Mouse (Mus musculus): ENCODE results near the gene Odf2.
"Not testable (repeated sequence)": the region's sequence is repeated elsewhere in the genome, so short reads cannot be mapped to it uniquely, and the experiment has no call there.

Odf2 gene

DNA sequence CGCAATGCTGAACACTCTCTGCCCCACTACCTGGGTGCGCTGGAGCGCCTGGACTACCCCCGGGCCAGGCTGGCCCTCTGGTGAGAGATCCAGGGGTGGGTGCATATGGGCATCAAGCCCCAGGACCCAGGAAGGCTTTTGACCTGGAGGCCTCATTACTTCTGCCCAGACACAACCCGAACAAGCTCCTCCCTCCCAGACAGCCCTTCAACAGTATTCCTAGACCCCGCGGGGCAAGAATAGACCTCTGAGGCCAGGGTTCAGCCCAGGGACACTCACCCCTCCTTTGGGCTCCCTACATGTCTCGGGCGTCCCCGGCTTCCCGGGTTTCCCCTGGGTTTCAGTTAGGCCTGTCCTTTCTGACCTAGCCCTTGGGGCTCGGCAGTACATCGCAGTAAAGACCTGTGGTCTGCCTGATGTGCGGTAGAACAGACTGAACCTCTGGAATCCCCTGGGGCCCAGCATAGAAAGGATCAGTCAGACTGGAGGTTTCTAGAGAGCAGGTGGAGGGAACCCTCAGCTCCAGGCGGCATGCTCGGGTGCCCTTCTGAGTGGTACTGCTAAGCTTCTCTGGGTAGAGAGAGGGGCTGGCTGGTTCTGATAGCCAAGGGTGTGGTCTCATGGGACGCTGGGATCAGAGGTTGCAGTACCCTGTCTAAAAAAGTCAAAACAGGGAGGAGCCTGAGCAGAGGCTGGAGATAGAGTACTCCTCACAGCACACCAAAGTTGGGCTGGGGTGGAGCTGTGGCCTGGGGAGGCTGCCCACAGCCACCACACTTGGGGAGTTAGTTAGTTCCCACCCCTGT is 19.2 kb upstream of the Odf2 start:
- DNase-seq = no peak

DNA sequence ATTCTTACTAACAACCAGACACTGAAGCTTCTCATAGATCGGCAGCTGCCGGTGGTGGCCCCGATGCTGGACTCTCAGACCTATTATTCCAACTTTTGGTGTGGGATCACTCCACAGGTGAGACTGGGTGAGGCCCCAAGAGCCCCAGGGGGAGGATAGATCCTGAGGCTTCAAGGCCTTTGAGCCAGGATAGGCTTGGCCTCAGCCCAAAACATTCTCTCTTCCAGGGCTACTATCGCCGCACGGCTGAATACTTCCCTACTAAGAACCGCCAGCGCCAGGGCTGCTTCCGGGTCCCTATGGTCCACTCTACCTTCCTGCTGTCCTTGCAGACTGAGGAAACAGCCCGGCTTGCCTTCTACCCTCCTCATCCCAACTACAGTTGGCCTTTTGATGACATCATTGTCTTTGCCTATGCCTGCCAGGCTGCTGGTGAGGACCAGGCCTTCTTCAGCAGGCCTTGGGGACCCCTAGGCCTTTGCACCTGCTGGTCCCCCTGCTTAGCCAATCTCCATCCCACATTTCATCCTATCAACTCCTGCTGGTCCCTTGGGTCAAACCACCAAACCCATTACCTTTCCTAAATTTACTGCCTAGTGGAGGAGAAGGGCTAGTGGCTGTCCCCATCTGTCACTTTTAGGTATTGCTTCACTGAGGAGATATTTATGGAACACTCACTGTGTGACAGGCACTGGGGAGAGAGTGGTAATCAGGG is 16.3 kb upstream of the Odf2 start:
- DNase-seq = no peak

DNA sequence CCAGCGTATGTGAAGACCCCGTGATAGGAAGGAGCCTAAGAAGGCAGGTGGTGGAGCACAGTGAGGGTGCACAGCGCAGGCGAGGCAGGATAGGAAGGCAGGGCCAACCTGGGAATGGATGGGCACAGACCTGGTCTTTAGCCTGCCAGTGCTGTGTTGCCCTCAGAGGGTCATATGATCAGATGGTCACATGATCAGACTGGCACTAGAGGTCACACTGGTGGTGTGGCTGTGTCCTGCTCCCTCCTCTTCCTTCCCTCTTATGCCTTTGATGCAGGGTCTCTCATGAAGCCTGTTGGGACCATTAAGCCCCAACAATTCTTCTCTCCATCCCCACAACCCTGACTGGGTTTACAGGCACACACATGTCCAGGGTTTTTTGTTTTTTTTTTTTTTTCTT is 15.2 kb upstream of the Odf2 start:
- DNase-seq = no peak

DNA sequence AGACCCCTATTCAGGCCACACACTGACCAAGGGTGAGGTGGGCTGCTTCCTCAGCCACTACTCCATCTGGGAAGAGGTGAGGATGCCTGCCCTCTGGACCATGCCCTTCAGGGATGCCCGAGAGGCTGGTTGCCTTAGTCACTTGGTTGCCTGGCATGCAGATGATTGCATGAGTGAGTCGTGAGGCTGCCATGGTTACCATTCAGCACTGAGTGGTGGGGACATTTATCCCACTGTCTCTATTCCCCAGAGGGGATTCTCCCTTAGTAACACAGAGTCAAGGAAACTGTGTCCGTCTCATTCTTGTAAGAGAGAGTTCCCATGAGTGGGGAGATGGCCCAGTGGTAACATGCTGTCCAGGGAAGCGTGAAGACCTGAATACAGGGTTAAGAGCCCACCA is 11.0 kb upstream of the Odf2 start:
- no peak for DNase-seq

DNA sequence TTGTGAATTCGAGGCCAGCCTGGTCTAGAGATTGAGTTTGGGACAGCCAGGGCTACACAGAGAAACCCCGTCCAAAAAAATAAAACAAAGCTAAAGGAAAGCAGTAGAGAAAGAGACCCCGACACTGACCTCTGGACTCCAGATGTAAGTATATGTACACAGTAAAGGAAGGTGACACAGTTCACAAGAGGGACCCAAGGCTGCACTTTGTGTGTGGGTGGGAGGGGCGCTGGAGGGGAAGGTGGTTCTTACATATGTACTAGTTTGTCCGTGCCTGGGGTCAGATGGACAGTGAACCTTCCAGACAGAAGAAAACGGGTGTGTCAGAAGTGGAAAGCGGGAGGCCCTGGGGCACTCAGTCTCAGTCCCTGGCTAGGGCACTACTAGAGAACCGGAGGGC is 9.8 kb upstream of the Odf2 start:
- DNase-seq = no peak

DNA sequence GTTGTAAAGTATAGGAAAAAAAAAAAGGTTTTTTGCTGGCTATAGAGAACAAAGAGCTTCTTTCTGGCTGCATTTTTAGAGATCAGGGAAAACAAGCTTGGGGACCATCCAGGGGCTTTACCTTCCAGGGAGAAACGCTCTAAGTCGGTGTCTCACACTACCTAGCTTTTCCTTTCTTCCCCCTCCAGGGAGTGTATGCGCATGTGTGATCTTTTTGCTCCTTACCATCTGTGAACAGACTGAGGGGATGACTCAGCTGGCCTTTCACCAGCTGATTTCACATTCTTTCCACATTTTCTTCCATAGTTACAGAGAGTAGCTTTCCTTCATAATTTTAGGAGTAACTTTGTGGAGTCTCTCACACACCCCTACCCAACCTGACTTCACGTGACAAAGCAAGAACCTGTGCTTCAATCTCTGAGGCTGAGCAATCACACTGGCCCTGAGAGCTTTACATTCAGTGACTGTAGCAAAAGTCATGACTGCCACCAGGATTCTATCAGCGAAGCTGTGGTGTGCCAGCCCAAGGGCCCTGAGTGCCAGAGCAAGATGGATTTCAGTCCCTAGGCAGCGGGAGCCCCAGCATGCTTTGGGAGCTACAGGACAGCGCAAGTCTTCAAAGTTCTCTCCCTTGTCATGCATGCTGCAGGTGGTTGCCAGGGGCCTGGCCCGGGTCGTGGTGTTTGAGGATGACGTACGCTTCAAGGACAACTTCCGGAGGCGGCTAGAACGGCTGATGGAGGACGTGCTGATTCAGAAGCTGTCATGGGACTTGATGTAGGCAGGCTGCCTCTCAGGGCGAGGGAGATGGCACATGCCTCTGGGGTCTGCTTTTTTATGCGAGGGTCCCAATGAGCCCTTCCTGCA is 8.8 kb upstream of the Odf2 start:
- DNase-seq = no peak

DNA sequence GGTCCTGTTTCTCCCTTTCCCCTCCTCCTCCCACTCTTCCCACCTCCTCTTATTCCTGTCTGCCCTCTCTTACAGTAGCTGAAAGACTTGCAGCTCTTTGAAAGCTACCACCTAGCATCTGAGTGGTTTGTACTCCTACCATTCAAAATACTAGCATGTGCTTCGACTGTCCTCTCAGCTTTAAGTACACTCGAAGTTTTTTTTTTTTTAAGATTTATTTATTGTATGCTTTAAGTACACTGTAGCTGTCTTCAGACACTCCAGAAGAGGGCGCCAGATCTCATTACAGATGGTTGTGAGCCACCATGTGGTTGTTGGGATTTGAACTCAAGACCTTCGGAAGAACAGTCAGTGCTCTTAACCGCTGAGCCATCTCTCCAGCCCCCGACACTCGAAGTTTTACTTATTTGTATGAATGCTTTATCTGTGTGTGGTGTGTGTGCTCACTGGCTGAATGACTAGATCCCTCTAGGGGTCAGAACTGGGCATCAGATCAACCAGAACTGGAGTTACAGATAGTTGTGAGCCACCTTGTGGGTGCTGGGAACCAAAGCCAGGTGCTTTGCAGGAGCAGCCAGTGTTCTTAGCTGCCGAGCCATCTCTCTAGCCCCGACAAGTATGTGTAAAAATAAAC is 2.2 kb upstream of the Odf2 start:
- not testable (repeated sequence) for DNase-seq

DNA sequence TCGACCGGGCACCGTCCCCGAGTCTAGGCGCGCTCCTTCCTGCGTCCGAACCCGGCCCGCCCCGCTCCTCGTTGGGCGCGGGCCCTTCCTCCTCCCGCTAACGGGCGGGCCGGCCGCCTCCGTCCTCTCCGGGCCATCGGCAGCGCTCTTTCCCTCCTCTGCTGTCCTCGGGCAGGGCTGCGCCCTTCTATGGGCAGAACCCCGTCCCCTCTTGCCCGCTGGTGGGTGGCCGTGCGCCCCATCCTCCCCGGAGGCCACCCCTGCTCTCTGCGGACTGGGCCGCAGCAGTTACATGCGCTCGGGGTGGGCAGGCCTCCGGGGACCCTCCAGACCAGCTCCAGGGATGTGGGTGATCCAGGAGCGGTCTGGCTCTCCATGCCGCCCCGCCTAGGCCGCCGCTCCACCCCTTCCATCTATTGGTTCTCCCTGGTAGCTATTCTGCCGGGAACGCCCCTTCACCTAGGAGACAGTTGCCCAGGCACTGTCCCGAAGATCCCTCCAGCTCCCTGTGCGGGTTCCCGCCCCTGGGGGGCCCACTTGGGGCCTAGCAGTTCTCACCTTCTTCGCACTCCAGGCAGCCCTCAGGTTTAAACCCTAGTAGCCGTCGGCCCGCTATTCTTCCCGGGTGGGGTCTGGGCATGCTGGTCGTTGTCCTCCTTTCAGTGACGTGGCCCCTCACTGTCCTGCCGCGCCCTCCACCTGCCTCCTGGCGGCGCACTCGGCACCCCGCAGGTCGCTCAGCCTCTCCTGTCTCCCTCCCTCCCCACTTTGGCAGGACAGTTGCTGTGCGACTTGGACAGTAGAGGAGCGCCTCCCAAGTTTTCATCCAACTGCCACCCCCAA is 1.2 kb downstream of the Odf2 start:
- peak; percentile 92 for DNase-seq

DNA sequence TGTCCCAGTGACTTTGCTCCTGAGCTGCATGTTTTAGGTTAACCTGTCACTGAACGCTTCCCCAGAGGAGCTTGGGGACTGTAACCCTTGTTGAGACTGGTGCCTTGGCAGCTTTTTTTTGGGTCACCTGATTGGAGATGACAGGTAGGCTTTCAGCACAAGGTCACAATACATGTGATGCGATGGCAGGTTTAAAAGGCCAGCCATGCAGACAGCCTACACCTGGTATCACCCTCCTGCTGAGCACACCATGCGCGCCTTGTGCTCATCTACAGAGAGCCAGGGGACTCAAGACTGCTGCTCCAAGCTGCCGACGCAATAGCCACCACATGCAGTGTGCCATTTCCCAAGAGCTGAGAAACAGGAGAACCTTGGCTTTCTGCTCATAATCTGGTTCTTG is 2.8 kb downstream of the Odf2 start:
- DNase-seq = no peak

DNA sequence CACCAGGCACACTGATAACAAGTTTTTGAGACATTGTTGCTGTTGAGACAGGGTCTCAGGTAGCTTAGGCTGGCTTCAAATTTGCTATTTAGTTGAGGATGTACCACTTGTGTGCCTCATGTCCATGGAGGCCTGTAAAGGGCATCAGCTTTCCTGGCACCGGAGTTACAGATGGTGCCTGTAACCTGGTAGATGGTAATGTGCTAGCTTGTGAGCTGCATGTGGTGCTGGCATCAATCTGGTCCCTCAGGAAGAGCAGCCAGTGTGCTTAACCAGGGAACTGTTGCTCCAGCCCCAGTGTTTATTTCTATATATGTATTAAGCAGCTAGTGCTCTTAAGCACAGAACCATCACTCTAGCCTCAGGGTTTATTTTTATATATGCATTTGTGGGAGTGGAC is 7.0 kb downstream of the Odf2 start:
- DNase-seq = no peak

DNA sequence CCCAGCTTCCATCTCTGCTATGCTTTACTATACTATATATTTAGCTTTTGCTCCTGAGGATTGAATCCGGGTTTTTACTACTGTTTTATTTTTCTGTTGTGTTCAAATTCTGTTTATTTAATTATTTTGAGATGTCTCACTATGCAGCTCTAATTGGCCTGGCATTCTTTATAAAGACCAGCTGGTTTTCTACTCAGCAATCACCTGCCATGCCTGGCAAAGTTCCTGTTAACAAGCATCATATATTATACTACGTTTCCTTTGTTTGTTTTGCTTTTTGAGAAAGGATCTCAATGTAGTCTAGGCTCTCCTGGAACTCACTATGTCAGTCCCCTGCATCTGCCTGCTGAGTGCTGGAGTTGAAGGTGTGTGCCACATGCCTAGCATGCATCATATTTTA is 8.3 kb downstream of the Odf2 start:
- DNase-seq = no peak

DNA sequence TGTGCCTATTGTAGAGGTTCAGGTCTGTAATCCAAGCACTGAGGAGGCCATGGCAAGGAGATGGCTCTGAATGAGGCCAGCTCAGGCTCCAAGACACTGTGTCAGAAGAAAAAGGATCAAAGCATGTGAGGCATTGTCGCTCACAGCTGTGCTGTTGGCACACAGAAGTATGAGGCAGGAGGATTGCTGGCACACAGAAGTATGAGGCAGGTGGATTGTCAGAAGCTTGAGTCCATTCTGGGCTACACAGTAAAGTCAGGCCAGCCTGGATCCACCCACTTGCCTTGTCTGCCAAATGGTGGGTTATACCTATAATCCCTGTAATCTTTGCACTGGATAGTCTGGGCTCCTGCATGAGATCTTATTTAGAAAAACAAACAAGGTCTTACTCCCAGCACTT is 9.1 kb downstream of the Odf2 start:
- no peak for DNase-seq

DNA sequence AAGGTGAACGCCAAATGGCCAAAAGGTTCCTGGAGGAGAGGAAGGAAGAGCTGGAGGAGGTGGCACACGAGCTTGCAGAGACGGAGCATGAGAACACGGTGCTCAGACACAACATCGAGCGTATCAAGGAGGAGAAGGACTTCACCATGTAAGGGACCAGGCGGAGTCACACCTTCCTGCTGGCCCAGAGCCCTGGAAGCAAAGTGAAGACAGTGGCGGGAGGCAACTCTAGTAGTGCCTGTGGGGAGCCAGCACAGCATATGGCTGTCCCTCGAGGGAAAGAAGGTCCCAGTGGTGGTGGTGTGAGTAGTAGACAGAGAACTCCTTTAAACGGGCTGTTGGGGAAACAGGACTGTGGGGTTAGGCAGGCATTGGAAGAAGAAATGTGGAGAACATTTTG is 13.2 kb downstream of the Odf2 start:
- no peak for DNase-seq

DNA sequence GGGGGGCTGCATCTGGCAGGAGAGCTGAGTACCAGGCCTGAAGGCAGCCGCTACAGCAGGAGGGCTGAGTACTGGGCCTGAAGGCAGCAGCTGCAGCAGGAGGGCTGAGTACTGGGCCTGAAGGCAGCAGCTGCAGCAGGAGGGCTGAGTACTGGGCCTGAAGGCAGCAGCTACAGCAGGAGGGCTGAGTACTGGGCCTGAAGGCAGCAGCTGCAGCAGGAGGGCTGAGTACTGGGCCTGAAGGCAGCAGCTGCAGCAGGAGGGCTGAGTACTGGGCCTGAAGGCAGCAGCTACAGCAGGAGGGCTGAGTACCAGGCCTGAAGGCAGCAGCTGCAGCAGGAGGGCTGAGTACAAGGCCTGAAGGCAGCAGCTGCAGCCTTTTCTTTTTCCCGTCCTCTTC is 19.1 kb downstream of the Odf2 start:
- not testable (repeated sequence) for DNase-seq

DNA sequence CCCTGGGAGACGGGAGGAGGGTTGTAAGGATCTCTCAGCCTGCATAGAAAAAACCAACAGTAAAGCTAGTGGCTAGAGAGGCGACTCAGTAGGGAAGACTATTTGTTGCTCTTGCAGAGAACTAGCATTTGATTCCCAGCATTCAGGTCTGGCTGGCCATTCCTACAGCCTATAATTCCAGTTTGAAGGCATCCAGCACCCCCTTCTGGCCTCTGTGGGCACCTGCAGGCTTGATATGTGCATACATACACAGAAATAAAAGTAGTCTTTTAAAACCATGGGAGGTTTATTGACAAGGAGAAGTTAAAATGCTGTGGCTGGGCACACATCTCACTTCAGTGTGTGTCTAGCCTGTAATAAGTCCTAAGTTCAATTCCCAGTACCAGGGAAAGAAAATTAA is 21.0 kb downstream of the Odf2 start:
- DNase-seq = no peak

DNA sequence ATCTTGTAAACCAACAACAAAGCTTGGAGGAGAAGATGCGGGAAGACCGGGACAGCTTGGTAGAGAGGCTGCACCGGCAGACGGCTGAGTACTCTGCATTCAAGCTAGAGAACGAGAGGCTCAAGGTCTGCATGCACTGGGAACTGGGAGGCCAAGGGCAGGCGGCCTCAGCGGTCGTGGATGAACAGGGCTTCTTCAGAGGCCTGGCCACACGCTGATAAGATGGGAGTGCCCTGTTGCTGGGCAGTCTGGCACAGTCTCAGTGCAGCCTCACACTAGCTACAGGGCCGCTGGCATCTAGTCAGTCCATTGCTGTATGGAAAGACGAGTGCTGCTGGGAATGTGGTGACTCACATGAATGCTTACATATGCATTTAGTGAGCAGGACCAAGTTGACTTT is 28.6 kb downstream of the Odf2 start:
- no peak for DNase-seq

DNA sequence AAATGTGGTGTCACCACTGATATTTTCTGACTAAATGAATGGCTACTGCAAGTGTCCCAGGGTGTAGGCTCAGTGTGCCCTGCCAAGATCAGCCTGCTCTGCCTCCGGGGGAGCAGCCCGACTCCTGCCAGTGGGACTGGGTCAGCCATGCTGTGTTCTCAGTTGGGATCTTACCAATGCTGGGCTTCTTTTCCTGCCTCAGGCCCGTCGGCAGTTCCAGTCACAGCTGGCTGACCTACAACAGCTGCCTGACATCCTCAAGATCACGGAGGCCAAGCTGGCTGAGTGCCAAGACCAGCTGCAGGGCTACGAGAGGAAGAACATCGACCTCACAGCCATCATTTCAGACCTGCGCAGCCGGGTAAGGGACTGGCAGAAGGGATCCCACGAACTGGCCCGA is 33.0 kb downstream of the Odf2 start:
- peak; percentile 83 for DNase-seq

DNA sequence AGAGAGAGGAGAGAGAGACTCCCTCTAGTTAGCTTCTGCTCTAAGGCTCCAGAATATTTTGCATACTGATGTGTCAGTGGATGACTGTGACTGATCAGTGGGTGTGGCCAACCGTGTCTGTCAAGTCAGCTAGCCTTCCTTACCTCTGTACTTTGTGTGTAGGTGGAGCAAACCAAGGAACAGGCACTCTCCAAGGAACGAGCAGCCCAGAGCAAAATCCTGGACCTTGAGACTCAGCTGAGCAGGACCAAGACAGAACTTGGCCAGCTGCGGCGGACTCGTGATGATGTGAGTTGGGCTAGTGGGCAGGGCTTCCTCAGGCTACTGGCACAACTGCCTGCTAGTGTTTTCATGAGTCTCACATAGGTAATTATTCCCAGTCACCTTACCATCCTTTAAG is 37.5 kb downstream of the Odf2 start:
- peak; percentile 67 for DNase-seq

DNA sequence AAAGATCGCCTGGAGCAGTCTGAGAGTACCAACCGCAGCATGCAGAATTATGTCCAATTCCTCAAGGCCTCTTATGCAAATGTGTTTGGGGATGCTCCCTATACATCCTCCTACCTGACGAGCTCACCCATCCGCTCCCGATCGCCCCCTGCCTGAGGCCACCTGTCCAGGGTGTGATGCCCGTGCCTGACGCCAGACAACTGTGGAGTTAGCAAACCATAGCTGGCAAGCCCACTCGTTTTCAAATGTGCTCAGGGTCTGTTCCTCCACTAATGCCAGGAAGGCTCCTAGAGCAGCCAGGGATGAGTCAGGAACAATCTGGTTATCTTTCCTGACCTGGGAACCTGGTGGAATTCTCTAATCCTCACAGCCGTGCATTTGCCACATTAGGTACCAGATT is 41.5 kb downstream of the Odf2 start:
- no peak for DNase-seq

DNA sequence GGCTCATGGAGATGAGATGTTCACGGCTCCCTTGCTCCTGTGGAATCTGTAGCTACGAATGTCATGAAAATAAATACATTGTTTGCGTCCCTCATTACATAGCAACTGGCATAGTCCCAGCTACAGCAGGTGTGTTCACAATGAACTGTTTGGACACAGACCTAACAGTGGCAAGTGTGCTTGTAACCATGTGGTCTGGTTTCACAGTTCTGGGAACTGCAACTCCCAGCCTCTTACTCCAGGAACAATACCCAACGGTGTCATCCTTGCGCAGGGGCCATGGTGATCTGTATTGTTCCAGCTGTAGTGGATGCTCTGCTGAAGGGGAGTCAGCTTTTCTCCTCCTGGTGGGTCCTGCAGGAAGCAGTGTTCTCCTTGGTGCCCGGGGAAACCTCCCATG is 42.2 kb downstream of the Odf2 start:
- no peak for DNase-seq

DNA sequence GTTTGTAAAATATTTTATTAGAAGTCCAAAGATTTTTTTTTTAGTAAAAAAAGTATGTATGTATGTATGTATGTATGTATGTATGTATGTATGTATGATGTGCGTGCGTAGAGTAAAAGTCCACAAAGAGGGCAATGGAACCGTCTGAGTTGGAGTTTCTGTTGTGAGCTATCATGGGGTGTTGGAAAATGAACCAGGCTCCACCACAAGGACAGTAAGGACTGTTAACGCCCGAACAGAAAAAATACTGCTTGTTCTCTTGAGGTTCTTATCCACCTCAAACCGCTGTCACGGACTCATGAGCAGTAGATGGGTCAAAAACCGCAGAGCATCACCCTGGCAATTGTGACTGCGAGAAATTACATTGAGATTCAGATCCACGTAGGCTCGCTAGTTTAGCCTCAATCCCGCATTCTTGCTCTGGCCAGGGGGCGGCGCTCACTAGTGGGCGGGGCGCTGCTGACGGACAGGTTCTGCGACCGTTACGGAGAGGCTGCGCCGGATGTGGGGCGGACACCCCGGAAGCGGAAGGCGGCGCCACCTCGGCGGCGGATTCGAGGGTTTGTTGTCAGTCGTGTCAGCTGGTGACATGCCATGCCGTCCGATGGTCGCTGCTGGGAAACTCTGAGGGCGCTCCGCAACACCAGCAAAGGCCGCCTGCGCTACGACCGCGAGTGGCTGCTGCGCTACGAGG is 46.0 kb downstream of the Odf2 start, which contains the start of gene Gle1:
Gene Gle1, plus strand, starts transcription at position 521 of the 694 bp plus-strand sequence.
- DNase-seq = peak; percentile 97

All from kidney, postnatal 14 days (tissue).